Mouse (Mus musculus): ENCODE data around the gene Tkt. TPM values are rescaled to one million over a fixed set of nuclear protein-coding genes. Genes with fewer than 3 reads are reported as not detected.
A peak's percentile ranks its signal among the peaks of the same experiment; 100 is the strongest.

Gene Tkt
- polyA plus RNA-seq, 1 experiment from 2014 or later, result 411 TPM

DNA sequence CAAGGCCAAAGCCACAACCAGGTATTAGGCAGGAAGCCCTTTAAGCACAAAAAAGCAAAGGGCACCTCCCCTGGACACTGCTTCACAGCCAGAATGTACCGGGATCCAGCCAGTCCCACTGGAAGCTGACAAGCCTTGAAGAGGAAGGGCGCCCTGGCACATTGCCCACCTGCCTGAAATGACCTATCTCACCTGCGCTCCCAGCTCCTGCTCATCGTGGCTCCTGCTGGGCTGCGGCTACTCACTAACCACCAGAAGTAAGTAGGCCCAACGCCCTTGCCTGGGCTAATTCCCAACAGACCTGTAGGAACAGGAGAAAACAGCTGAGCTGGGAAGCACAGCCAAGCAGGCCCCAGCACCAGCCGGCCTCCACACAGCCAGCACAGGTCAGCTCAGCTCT is 74.0 kb downstream of the Tkt start:
- Histone ChIP-seq H3K36me3 (ENCODE audit: control insufficient read depth, insufficient read depth, low read length) (no peaks in the 10 kb centered on the region), H3K9ac (ENCODE audit: low read depth, low read length) (no peak overlapping the region), H3K9me3 (ENCODE audit: control insufficient read depth, low read length) (no peaks in the 10 kb centered on the region), H3K27ac (ENCODE audit: low read length) (no peak overlapping the region), H3K27me3 (replicated peaks; ENCODE audit: control insufficient read depth, insufficient read depth, low read length) (no peaks in the 10 kb centered on the region), H3K4me2 (ENCODE audit: low read depth, low read length) (no peak overlapping the region), H3K4me3 (ENCODE audit: low read length) (no peak overlapping the region), H3K4me1 (ENCODE audit: control insufficient read depth, insufficient read depth, low read length) (peaks cover 24% of the 10 kb centered on the region)
- ATAC-seq, result no peak
- WGBS, result 83% methylated on average over 7 of the region's 7 CpGs

DNA sequence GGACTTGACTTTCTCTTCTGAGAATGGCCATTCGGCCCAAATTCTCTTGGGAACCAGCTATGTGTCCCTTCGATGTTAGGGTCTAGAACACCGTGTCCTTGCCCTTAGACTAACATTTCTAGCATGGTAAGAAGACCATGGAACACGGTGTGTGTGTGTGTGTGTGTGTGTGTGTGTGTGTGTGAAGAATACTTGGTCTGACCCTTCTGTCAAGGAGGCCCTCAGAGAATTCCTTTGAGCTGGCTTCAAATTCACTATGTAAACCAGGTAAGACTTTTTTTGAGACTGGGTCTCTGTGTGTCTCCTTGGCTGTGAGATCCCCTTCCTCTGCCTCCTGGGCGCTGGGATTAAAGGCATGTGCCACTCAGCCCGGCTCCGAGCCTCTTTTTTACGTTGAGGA is 74.4 kb downstream of the Tkt start:
- 87% methylated on average over 8 of the region's 8 CpGs for WGBS
- no peak for ATAC-seq
- Histone ChIP-seq H3K27ac (ENCODE audit: low read length) (no peak overlapping the region), H3K9me3 (ENCODE audit: control insufficient read depth, low read length) (no peaks in the 10 kb centered on the region), H3K4me2 (ENCODE audit: low read depth, low read length) (no peak overlapping the region), H3K9ac (ENCODE audit: low read depth, low read length) (no peak overlapping the region), H3K36me3 (ENCODE audit: control insufficient read depth, insufficient read depth, low read length) (no peaks in the 10 kb centered on the region), H3K27me3 (replicated peaks; ENCODE audit: control insufficient read depth, insufficient read depth, low read length) (no peaks in the 10 kb centered on the region), H3K4me3 (ENCODE audit: low read length) (no peak overlapping the region), H3K4me1 (ENCODE audit: control insufficient read depth, insufficient read depth, low read length) (peaks cover 24% of the 10 kb centered on the region)

Small RNAs within 50 kb of the gene (microRNA-seq; reads per million reads assigned to microRNA genes)
- gene Mir3076, result 5.0 reads per million, percentile 15 among the genes with 10 or more reads in this experiment

Other genes starting within 250 kb of the Tkt start
- gene Dcp1a, start 68.8 kb upstream of the Tkt start, polyA plus RNA-seq (2015; fragmentation: Nextera tagmentation; extraction: Ambion mirVana), result 17.7 and 18.6 TPM in 2 replicates
- gene Cacna1d, start 56.9 kb upstream of the Tkt start, polyA plus RNA-seq (2015; fragmentation: Nextera tagmentation; extraction: Ambion mirVana), result 2.0 and 2.6 TPM in 2 replicates
- 52.1 and 56.5 TPM in 2 replicates for gene Prkcd, start 77.9 kb downstream of the Tkt start, polyA plus RNA-seq (2015; fragmentation: Nextera tagmentation; extraction: Ambion mirVana)
- gene Rft1, start 106.0 kb downstream of the Tkt start, polyA plus RNA-seq (2015; fragmentation: Nextera tagmentation; extraction: Ambion mirVana), result 13.3 and 14.7 TPM in 2 replicates
- 9.7 and 11.1 TPM in 2 replicates for gene Sfmbt1, start 166.5 kb downstream of the Tkt start, polyA plus RNA-seq (2015; fragmentation: Nextera tagmentation; extraction: Ambion mirVana)

Measured in intestine, embryonic 16.5 days (tissue).